Mouse (Mus musculus) stomach, postnatal 0 days (tissue): ENCODE data around the gene Mboat2. TPM values are rescaled to one million over a fixed set of nuclear protein-coding genes. Genes with fewer than 3 reads are reported as not detected.

Experiments
- ATAC-seq: fragments of 200-750 bp; cut with Nextera tagmentation; 2 replicates; pipeline ENCODE4 v1.8.0; 2017; ENCODE audit not compliant: low FRiP score, low TSS enrichment
- DNase-seq: peaks from one replicate; pipeline ENCODE4 v3.0.0-alpha.2; 2016; ENCODE audit warnings: low spot score
- H3K27ac ChIP-seq: fragments of 300-500 bp; sonication (generic); replicated peaks from 2 replicates; pipeline ENCODE4 v1.5.1; 2014; ENCODE audit warnings: mild to moderate bottlenecking, control low read depth
- H3K27me3 ChIP-seq: fragments of 300-500 bp; sonication (generic); 2 replicates; pipeline ENCODE4 v1.6.1; 2014; ENCODE audit warnings: low read length; ENCODE audit not compliant: control insufficient read depth, insufficient read depth
- H3K36me3 ChIP-seq: fragments of 300-500 bp; sonication (generic); 2 replicates; pipeline ENCODE4 v1.6.1; 2014; ENCODE audit warnings: low read length, mixed read lengths; ENCODE audit not compliant: control insufficient read depth, insufficient read depth
- H3K4me1 ChIP-seq: fragments of 300-500 bp; sonication (generic); replicated peaks from 2 replicates; pipeline ENCODE4 v1.6.1; 2014; ENCODE audit warnings: antibody characterized with exemption; ENCODE audit not compliant: control insufficient read depth, insufficient read depth
- H3K4me2 ChIP-seq: fragments of 300-500 bp; sonication (generic); replicated peaks from 2 replicates; pipeline ENCODE4 v1.6.1; 2014; ENCODE audit warnings: low read depth, mild to moderate bottlenecking, control low read depth, moderate library complexity
- H3K4me3 ChIP-seq: fragments of 300-500 bp; sonication (generic); 2 replicates; pipeline ENCODE4 v1.5.1; 2014; ENCODE audit warnings: low read depth, low read length, control low read depth
- H3K9ac ChIP-seq: fragments of 300-500 bp; sonication (generic); 2 replicates; pipeline ENCODE4 v1.6.1; 2014; ENCODE audit warnings: mild to moderate bottlenecking, low read length, control low read depth, mixed read lengths
- H3K9me3 ChIP-seq: fragments of 300-500 bp; sonication (generic); 2 replicates; pipeline ENCODE4 v1.6.1; 2016; ENCODE audit warnings: low read length; ENCODE audit not compliant: control insufficient read depth
- CTCF ChIP-seq: IDR thresholded peaks from 2 replicates; pipeline ENCODE4 v1.5.1; 2016; ENCODE audit warnings: antibody characterized with exemption, low read depth, mild to moderate bottlenecking, moderate library complexity
- EP300 ChIP-seq: optimal IDR thresholded peaks from 2 replicates; pipeline ENCODE3; 2016; ENCODE audit warnings: antibody characterized with exemption
- WGBS: fragments of 180-500 bp; shearing (Covaris S2); extraction: QIAGEN DNeasy Blood & Tissue Kit; methylation state at CpG from one replicate; pipeline ENCODE4 v1.1.7; 2014; 5-methylcytosine and 5-hydroxymethylcytosine counted together
- polyA plus RNA-seq: library from polyadenylated mRNA; unstranded; fragments of >200 nt; fragmentation: Nextera tagmentation; extraction: Ambion mirVana; gene quantifications from 2 replicates; pipeline ENCODE4 v1.2.1, GENCODE M21; 2015

Mboat2 gene
- polyA plus RNA-seq, 1 experiment from 2014 or later, result 96.2 TPM

DNA sequence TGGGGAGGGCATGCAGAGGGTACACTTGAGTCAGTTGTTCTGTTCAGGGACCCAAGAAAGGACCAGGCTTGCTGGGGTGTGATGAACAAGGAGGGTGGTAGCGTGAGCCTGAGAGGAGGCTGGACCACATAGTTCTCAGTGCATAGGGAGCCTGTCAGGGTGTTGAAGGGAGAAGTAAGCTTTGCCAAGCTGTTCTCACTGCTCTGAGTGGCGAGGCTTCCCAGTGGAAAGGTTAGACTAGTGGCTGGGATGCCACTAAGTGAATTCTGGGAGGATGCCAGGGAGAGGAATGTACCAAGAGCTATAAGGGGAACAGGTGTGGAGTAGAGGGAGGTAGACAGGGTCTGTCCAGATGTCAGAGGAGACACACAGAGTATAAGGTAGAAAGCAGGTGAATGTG is 77.2 kb downstream of the Mboat2 start:
- DNase-seq, result no peak
- 92% methylated on average over 2 of the region's 2 CpGs for WGBS

DNA sequence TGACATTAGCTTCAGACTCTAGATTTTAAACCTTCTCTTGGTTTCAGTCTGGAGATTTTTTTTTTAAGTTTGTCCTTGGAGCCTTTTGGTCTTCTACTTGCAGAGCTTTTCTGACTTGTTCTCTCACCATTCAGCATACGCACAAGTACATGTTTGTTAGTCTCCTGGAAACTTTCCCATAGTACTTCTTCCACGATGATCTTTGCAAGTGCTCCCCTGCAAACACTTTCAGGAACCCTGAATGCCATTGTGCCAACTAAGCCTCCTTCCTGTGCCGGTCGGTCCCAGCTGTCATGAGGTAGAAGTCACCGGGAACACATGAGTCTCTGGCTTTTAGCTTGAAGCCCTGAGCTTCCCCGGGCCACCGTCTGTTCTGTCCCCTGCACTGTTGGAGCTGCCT is 79.0 kb downstream of the Mboat2 start:
- TF ChIP-seq EP300 (no peak), CTCF (no peak)
- DNase-seq (no peak), ATAC-seq (no peak)
- no peak overlapping the region for H3K27ac ChIP-seq
- no peak overlapping the region for H3K4me2 ChIP-seq
- H3K9me3 ChIP-seq, result no peaks in the 10 kb centered on the region
- H3K27me3 ChIP-seq, result no peaks in the 10 kb centered on the region
- no peaks in the 10 kb centered on the region for H3K4me1 ChIP-seq
- no peak overlapping the region for H3K9ac ChIP-seq
- WGBS, result 85% methylated on average over 7 of the region's 7 CpGs
- H3K4me3 ChIP-seq, result no peak overlapping the region
- no peaks in the 10 kb centered on the region for H3K36me3 ChIP-seq

More for the DNA sequence above, 77.2 kb downstream of the Mboat2 start:
- no peak overlapping the region for H3K4me3 ChIP-seq
- no peak overlapping the region for H3K27ac ChIP-seq
- no peak for ATAC-seq
- H3K9ac ChIP-seq, result no peak overlapping the region
- TF ChIP-seq EP300 (no peak), CTCF (no peak)
- H3K36me3 ChIP-seq, result no peaks in the 10 kb centered on the region
- no peaks in the 10 kb centered on the region for H3K4me1 ChIP-seq
- no peaks in the 10 kb centered on the region for H3K27me3 ChIP-seq
- no peaks in the 10 kb centered on the region for H3K9me3 ChIP-seq
- no peak overlapping the region for H3K4me2 ChIP-seq

DNA sequence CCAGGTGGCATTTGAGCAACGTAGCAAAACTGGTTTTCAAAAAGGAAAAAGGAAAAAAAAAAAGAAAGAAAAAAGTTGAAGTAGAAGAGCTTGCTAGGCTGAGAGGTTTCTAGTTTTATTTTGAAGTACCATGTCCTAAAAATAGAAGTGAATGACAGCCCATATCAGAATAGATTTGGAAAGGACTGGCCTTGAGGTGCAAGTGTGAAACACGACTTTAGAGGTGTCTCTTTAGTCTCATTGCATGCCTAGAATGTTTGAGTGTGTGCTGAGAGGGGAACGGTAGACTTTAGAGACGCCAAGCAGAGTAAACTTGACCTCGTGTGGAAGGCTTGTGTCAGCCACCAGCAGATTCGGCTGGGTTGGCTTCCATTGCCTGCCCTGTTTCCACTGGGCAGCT is 81.5 kb downstream of the Mboat2 start:
- no peak for ATAC-seq
- Histone ChIP-seq H3K9ac (no peak overlapping the region), H3K4me1 (no peaks in the 10 kb centered on the region), H3K4me2 (no peak overlapping the region), H3K27me3 (no peaks in the 10 kb centered on the region), H3K27ac (no peak overlapping the region), H3K9me3 (no peaks in the 10 kb centered on the region), H3K4me3 (no peak overlapping the region), H3K36me3 (no peaks in the 10 kb centered on the region; the same call in 1 of the 2 replicates)
- no peak for TF ChIP-seq CTCF
- no peak for TF ChIP-seq EP300
- DNase-seq, result no peak
- 44% methylated on average over 6 of the region's 6 CpGs for WGBS

DNA sequence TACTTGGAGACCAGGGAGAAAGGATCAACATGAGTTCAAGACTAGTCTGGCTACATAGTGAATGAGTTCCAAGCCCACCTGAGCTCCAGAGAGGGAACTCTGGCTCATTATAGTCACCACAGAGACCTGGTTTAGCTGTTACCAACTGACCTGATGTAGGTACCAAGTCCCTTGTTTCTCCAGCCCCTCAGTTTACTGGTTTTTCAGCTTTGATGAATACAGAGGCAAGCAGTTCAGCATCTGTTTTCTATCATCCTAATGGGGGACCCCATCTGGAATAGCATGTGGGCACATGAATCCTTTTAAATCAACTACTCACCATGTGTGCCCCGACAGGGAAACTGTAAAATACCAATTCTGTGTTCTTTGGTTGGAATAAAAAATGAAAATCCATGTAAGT is 82.2 kb downstream of the Mboat2 start:
- Histone ChIP-seq H3K4me1 (no peaks in the 10 kb centered on the region), H3K9me3 (no peaks in the 10 kb centered on the region), H3K9ac (no peak overlapping the region), H3K4me2 (no peak overlapping the region), H3K4me3 (no peak overlapping the region), H3K36me3 (no peaks in the 10 kb centered on the region; the same call in 1 of the 2 replicates), H3K27ac (no peak overlapping the region), H3K27me3 (no peaks in the 10 kb centered on the region)
- WGBS, result 86% methylated on average over 1 of the region's 1 CpGs
- TF ChIP-seq CTCF (no peak), EP300 (no peak)
- ATAC-seq (no peak), DNase-seq (no peak)

DNA sequence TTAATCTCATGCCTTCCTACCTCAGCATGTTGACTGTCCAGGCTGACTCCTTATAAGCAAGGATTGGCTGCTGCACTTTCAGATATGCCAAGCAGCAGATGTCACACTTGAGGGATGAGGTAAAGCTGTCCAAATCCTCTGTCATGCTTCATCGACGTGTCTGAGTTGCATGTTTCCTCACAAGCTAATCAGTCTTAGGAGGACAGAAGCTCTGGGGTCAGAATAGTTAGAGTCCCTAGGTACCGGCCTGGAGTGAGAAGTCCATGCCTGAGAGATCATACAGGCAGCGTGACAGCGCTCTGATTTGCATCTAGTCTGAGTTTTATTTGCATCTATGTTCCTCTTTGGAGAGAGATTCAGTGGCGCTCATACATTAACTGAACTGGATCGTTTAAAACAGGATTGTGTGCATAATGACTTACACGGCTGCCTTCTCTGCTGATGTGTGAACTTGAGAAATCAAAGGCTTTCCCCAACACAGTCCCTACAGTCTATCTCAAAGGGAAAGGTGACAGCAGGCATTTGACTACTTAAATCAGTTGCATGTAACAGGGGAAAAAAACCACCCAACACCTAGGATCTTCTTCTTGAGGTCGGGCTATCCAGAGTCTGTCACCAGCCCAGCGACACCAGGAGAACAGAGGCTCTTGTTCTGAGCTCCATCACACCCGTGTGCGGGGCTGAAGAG is 88.0 kb downstream of the Mboat2 start:
- no peak overlapping the region for H3K4me2 ChIP-seq
- TF ChIP-seq EP300, result no peak
- TF ChIP-seq CTCF, result no peak
- no peaks in the 10 kb centered on the region; the same call in 1 of the 2 replicates for H3K36me3 ChIP-seq
- H3K9ac ChIP-seq, result no peak overlapping the region
- H3K4me1 ChIP-seq, result no peaks in the 10 kb centered on the region
- no peaks in the 10 kb centered on the region for H3K9me3 ChIP-seq
- H3K27ac ChIP-seq, result no peak overlapping the region
- ATAC-seq (no peak), DNase-seq (no peak)
- WGBS, result 80% methylated on average over 12 of the region's 12 CpGs
- H3K4me3 ChIP-seq, result no peak overlapping the region
- no peaks in the 10 kb centered on the region for H3K27me3 ChIP-seq

DNA sequence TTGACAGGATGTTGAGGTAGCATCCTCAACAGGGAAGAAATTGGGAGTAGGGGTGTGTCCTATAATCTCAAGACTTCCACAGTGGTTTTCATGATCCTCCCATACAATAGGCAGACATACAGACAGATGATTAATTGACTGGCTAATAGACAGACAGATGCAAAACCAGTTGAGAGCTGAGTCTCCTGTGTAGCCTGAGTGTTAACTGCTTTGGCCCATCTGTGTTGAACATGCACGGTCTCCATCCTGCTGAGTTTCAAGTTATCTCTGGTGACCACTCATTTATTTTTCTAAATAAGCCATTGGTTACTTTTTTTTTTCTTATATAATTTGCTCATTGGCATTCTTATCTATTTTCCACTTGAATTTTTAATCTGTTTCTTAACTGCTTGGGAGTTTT is 90.2 kb downstream of the Mboat2 start:
- Histone ChIP-seq H3K27ac (no peak overlapping the region), H3K4me3 (no peak overlapping the region), H3K9me3 (no peaks in the 10 kb centered on the region), H3K27me3 (no peaks in the 10 kb centered on the region), H3K4me2 (no peak overlapping the region), H3K9ac (no peak overlapping the region), H3K4me1 (no peaks in the 10 kb centered on the region), H3K36me3 (no peaks in the 10 kb centered on the region)
- 90% methylated on average over 1 of the region's 1 CpGs for WGBS
- no peak for TF ChIP-seq EP300
- DNase-seq (no peak), ATAC-seq (no peak)
